Mouse (Mus musculus) lung, adult 2 months (tissue): ENCODE measurements around the gene Lsm4. TPM values are rescaled to one million over a fixed set of nuclear protein-coding genes. Genes with fewer than 3 reads are reported as not detected.

Source experiments
- DNase-seq: peaks from one replicate; pipeline ENCODE4 v3.0.0; 2022
- H3K4me1 ChIP-seq: fragments of 200-500 bp; 2 replicates; pipeline ENCODE4 v1.6.1; 2011; ENCODE audit warnings: low read length; ENCODE audit not compliant: control insufficient read depth, insufficient read depth
- H3K4me3 ChIP-seq: fragments of 200-500 bp; replicated peaks from 2 replicates; pipeline ENCODE3; 2011; ENCODE audit warnings: low read depth, mild to moderate bottlenecking, control low read depth, low read length; ENCODE audit errors: extremely low read depth
- CTCF ChIP-seq: fragments of 200-500 bp; IDR thresholded peaks from 2 replicates; pipeline ENCODE4 v1.5.1; 2011; ENCODE audit warnings: mild to moderate bottlenecking, low read length, control low read depth; ENCODE audit not compliant: insufficient read depth
- POLR2A ChIP-seq: fragments of 200-500 bp; IDR thresholded peaks from 2 replicates; pipeline ENCODE4 v1.6.1; 2011; ENCODE audit warnings: low read depth, mild to moderate bottlenecking, control low read depth, low read length, borderline replicate concordance; ENCODE audit errors: extremely low read depth
- WGBS: fragments of 180-500 bp; shearing (Covaris S2); methylation state at CpG from one replicate; pipeline ENCODE4 v1.1.7; 2018; 5-methylcytosine and 5-hydroxymethylcytosine counted together
- polyA plus RNA-seq: library from polyadenylated mRNA; depleted of rRNA; stranded (reverse); fragments of >200 nt; gene quantifications from 2 replicates; pipeline ENCODE4 v1.2.3, GENCODE M21; 2012; rRNA removed

The Lsm4 gene
- polyA plus RNA-seq, 1 experiment, result 75.2 TPM

DNA sequence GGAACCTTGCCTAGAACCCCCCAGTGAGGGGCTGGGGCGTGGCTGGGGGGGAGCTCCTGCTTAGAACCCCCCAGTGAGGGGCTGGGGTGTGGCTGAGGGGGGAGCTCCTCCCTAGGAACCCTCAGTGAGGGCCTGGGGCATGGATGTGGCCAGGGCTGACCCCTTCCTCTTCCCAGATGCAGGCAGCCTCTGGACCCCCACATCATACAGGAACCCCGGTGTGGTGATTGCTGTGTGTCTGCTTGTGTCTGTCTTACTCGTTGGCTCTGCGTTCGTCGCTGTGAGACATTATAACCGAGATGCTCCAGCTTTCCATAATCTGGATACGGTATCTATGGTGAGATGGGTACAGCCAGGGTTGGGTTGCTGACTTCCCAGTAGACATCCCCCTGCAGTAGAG, 48.6 kb downstream of the Lsm4 start:
- Histone ChIP-seq H3K4me1 (no peaks in the 10 kb centered on the region), H3K4me3 (no peak overlapping the region)
- TF ChIP-seq CTCF (no peak), POLR2A (no peak)
- 88% methylated on average over 8 of the region's 8 CpGs for WGBS
- DNase-seq, result no peak

DNA sequence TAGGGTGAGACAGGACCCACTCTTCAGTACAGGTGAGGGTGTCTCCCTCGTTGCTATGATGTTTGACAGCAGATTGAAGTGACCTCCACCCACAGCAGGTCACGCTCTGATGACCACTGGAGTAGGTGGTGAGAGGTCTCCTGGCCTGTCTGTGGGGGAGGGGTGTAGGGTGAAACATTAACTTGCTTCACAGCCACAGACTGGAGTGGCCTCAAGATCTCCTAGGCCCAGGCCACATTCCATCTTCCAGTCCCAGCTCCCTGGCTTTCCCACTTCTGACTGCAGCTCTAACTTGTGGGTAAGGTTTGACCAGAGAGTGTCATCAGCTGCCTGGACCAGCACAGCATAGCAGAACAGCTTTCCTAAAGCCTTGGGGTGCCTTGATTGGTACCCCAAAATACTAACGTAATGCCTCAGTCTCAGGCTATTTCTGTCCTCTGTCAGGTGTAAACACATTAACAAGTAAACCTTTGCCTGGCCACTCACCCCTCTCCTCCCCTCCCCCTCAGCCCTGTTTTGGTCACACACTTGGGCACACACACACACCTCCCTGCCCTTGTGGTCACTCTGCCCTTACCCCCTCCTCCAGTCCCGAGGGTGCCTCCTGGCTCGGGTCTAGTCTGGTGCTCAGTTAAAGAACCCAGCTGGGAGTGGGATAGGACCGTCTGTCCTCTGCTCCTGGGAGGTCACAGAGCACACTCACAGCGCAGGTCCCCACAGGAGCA, 50.6 kb downstream of the Lsm4 start, which contains the start of gene Pde4c:
Gene Pde4c (plus strand): TSS at position 235 of the 725 bp plus-strand sequence.
- no peaks in the 10 kb centered on the region for H3K4me1 ChIP-seq
- DNase-seq, result peak; percentile 57
- peak within 1 kb of the TSS; percentile 36 for H3K4me3 ChIP-seq
- no peak for TF ChIP-seq CTCF
- TF ChIP-seq POLR2A, result no peak
- WGBS, result 53% methylated on average over 7 of the region's 7 CpGs

DNA sequence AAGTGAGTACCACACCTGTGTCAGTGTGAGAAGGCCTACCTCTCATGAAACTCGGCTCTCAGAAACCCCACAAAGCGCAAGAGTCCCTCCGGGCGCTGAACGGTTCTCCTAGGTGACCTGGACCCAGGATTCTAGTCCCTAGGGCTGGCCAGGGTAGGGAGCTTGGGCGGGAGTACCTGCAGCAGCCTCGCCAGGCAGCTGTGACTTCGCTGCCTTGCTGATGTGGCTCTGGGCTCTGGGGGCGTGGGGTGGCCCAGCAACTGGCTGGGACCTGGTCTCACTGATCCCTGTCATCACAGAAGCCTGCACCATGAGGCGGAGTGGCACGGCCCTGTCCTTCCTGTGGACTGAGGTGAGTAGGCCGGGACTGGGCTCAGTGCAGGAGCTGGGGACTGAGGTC, 51.2 kb downstream of the Lsm4 start:
- TF ChIP-seq CTCF (no peak), POLR2A (no peak)
- WGBS, result 74% methylated on average over 12 of the region's 12 CpGs
- no peak for DNase-seq
- Histone ChIP-seq H3K4me1 (no peaks in the 10 kb centered on the region), H3K4me3 (no peak overlapping the region)

DNA sequence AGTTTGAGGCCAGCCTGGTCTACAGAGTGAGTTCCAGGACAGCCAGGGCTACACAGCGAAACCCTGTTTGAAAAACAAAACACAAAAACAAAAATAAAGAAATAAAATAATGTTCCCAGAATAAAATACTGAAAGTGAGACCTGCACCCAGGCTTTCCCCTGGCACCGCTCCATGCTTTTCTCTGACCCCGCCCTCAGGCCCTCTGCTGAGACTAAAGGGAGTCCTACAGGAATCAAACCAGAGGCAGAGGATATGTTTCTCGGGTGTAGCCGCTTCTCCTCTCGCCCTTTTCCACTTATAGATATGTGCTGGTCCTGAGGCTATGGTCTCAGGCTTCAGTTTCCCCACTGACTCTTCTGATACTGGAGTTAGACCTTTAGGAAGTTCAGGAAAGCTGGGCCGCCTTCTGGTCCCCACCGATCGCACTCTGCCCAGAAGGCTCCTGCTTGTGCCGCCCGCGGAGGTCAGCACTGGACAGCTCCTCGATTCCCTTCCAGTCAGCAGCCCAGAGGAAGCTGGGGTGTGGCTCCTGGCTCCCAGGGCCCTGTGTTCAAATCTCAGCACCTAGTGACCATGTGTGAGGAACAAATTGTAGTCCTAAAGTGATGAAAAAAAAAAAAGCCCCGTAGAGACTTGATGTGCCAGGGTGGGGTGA, 52.9 kb downstream of the Lsm4 start:
- peak; percentile 42 for DNase-seq
- no peak for TF ChIP-seq POLR2A
- H3K4me3 ChIP-seq, result no peak overlapping the region
- WGBS, result 24% methylated on average over 14 of the region's 14 CpGs
- H3K4me1 ChIP-seq, result peaks cover 3% of the 10 kb centered on the region; the same call in 1 of the 2 replicates

DNA sequence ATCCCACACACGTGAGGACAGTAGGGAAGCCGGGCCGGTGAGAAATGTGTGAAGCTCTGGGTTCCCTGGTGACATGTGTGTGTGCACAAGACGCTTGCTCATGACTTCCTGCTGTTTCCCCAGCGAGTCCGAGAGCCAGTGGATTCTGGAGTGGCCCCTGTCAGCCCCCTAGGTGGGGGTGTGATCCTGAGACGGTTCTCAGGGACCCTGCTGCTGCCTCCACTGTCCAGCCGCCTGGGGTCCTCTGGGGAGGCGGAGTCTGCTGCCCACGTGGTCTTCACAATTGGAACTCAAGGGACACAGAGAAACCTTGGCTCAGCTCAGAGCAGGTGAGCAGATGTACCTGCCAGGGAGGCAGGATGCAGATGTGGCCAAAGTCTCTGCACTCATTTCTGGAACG, 53.7 kb downstream of the Lsm4 start:
- 43% methylated on average over 11 of the region's 11 CpGs for WGBS
- TF ChIP-seq CTCF, result no peak
- no peak for TF ChIP-seq POLR2A
- H3K4me3 ChIP-seq, result no peak overlapping the region
- DNase-seq, result no peak
- H3K4me1 ChIP-seq, result peaks cover 3% of the 10 kb centered on the region; the same call in 1 of the 2 replicates

Other genes starting within 250 kb of the Lsm4 start
- gene Crtc1, start 233.7 kb upstream of the Lsm4 start, polyA plus RNA-seq, result 18.7 and 20.4 TPM in 2 replicates
- gene Klhl26, start 196.3 kb upstream of the Lsm4 start, polyA plus RNA-seq, result 51.3 and 57.2 TPM in 2 replicates
- gene Tmem59l, start 185.9 kb upstream of the Lsm4 start, polyA plus RNA-seq, result 10.5 and 12.2 TPM in 2 replicates
- 27.7 and 34.3 TPM in 2 replicates for gene Crlf1, start 180.1 kb upstream of the Lsm4 start, polyA plus RNA-seq
- gene Rex1bd, start 166.5 kb upstream of the Lsm4 start, polyA plus RNA-seq, result 145 and 178 TPM in 2 replicates
- 370 and 371 TPM in 2 replicates for gene Uba52, start 162.4 kb upstream of the Lsm4 start, polyA plus RNA-seq
- 361 and 369 TPM in 2 replicates for gene Fkbp8, start 145.5 kb upstream of the Lsm4 start, polyA plus RNA-seq
- gene Kxd1, start 145.3 kb upstream of the Lsm4 start, polyA plus RNA-seq, result 48.7 and 54.6 TPM in 2 replicates
- 29.6 and 32.9 TPM in 2 replicates for gene Ell, start 133.8 kb upstream of the Lsm4 start, polyA plus RNA-seq
- 102 and 112 TPM in 2 replicates for gene Isyna1, start 78.9 kb upstream of the Lsm4 start, polyA plus RNA-seq
- 228 and 351 TPM in 2 replicates for gene Ssbp4, start 64.4 kb upstream of the Lsm4 start, polyA plus RNA-seq
- gene Lrrc25, start 57.1 kb upstream of the Lsm4 start, polyA plus RNA-seq, result 10.4 and 10.5 TPM in 2 replicates
- gene Gdf15, start 40.8 kb upstream of the Lsm4 start, polyA plus RNA-seq, result 5.4 and 6.6 TPM in 2 replicates
- 32.2 and 33.7 TPM in 2 replicates for gene Pgpep1, start 12.9 kb upstream of the Lsm4 start, polyA plus RNA-seq
- 378 and 717 TPM in 2 replicates for gene Jund, start 25.7 kb downstream of the Lsm4 start, polyA plus RNA-seq
- gene Iqcn, start 30.2 kb downstream of the Lsm4 start, polyA plus RNA-seq, result 0.03 TPM in 1 of 2 replicates, not detected in the other
- gene Gm3336, start 45.3 kb downstream of the Lsm4 start, polyA plus RNA-seq, result 0.43 and 1.2 TPM in 2 replicates
- 4.1 and 5.5 TPM in 2 replicates for gene Pde4c, start 50.5 kb downstream of the Lsm4 start, polyA plus RNA-seq
- gene Rab3a, start 81.4 kb downstream of the Lsm4 start, polyA plus RNA-seq, result 46.4 and 53.4 TPM in 2 replicates
- 61.6 and 80.0 TPM in 2 replicates for gene Mpv17l2, start 87.7 kb downstream of the Lsm4 start, polyA plus RNA-seq
- 112 and 119 TPM in 2 replicates for gene Pik3r2, start 103.5 kb downstream of the Lsm4 start, polyA plus RNA-seq
- 84.2 and 87.0 TPM in 2 replicates for gene Mast3, start 131.8 kb downstream of the Lsm4 start, polyA plus RNA-seq
- 0.86 and 1.5 TPM in 2 replicates for gene Il12rb1, start 135.2 kb downstream of the Lsm4 start, polyA plus RNA-seq
- 50.3 and 78.3 TPM in 2 replicates for gene Arrdc2, start 166.5 kb downstream of the Lsm4 start, polyA plus RNA-seq
- gene Kcnn1, start 190.0 kb downstream of the Lsm4 start, polyA plus RNA-seq, result 3.4 and 5.0 TPM in 2 replicates
- gene Ccdc124, start 200.7 kb downstream of the Lsm4 start, polyA plus RNA-seq, result 43.8 and 48.0 TPM in 2 replicates
- 0.71 and 1.3 TPM in 2 replicates for gene Slc5a5, start 219.5 kb downstream of the Lsm4 start, polyA plus RNA-seq
- 3,384 and 4,193 TPM in 2 replicates for gene Rpl18a, start 224.2 kb downstream of the Lsm4 start, polyA plus RNA-seq
- 58.4 and 68.0 TPM in 2 replicates for gene Map1s, start 232.7 kb downstream of the Lsm4 start, polyA plus RNA-seq